Mouse (Mus musculus): Measurements from ENCODE around the gene Fgfr2.
A peak's percentile ranks its signal among the peaks of the same experiment; 100 is the strongest.
"Not testable (repeated sequence)": the region's sequence is repeated elsewhere in the genome, so short reads cannot be mapped to it uniquely, and the experiment has no call there.

Fgfr2 gene

GRCm38 (mm10) chr7:131153044-131153443 lies 1970.1 kb downstream of the Fgfr2 start:
- DNase-seq = no peak

- no peak for DNase-seq
These were observed 1973.0 kb downstream of the Fgfr2 start for GRCm38 (mm10) chr7:131150179-131150578.

GRCm38 (mm10) chr7:131146214-131146613 lies 1976.9 kb downstream of the Fgfr2 start, which contains the start of gene 4933402N03Rik:
TSS of gene 4933402N03Rik (minus strand) at chr7:131146314.
- no peak for DNase-seq

- no peak for DNase-seq
These were observed 1990.0 kb downstream of the Fgfr2 start for GRCm38 (mm10) chr7:131133181-131133580.

- no peak for DNase-seq
These were observed 1993.1 kb downstream of the Fgfr2 start for GRCm38 (mm10) chr7:131130021-131130420.

- no peak for DNase-seq
These were observed 2000.8 kb downstream of the Fgfr2 start for GRCm38 (mm10) chr7:131122210-131122807.

DNA sequence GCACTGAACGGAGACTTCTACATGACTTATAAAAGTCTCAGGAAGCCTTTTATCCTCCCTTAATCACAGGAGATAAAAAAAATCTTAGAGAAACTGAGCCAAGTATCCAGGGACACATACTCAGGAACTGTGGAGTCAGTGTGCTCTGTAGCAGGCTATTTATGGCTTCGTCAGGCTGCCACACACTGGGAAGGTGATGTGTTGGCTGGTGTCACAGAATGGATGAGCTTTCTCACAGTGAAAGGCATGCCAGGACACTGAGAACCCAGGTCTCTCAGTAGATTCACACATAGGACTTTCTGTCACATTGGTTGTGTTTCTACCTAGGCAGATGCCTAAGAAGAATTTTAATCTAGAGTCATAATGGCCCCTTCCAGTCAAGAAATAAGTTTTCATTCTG lies 2008.7 kb downstream of the Fgfr2 start:
- no peak for DNase-seq

DNA sequence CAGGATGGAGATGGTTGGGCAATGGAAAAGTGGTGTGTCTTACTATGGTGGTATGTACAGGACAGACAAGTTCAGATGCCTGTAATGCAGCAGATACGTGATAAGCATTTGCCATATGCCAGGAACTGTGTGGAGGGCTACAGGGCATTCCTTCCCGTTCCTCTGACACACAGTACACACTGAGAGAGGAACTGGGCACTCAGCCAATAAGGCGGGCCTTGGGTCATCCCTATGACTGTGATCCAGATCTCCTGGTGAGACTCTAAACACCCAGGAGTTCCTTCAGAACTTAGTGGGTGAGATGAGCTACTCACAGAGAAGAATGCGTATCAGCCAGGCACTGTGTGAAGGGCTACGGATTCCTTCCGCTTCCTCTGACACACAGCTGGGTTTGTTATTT lies 2009.5 kb downstream of the Fgfr2 start:
- no peak for DNase-seq

- peak; percentile 38 for DNase-seq
These were observed 2010.7 kb downstream of the Fgfr2 start for GRCm38 (mm10) chr7:131112486-131112885.

DNA sequence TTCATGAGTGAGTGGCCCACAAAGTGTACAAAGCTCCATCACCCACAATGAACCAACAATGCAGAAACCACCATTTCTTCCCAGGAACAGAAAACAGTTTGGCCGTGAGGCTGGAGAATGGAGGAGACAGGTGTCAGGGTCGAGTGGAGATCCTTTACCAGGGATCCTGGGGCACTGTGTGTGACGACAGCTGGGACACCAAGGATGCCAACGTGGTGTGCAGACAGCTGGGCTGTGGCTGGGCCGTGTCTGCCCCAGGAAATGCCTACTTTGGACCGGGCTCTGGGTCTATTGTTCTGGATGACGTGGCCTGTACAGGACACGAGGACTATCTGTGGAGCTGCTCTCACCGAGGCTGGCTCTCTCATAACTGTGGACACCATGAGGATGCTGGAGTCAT lies 2040.7 kb downstream of the Fgfr2 start:
- DNase-seq = not testable (repeated sequence)

DNA sequence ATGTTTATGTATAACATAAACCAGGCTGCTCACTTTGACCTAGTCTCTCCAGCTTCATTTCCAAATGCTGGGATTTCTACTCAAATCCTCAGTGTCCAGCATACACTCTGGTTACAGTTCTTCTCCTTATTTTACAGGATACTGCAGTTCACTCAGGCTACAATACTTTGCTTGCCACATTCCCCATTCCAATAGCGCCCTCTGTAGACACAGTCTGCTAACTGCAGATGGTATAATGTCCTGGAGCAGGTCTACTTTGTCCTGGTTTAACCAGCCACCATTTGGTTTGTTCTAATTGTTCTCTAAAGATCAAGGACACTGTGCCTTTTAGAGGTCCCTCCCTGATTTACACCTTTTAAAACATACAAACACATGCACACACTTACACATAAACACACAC lies 2047.2 kb downstream of the Fgfr2 start:
- no peak for DNase-seq

GRCm38 (mm10) chr7:131074098-131074497 lies 2049.1 kb downstream of the Fgfr2 start:
- not testable (repeated sequence) for DNase-seq

- DNase-seq = not testable (repeated sequence)
These were observed 2049.7 kb downstream of the Fgfr2 start for GRCm38 (mm10) chr7:131073476-131073875.

GRCm38 (mm10) chr7:131068191-131068590 lies 2055.0 kb downstream of the Fgfr2 start:
- not testable (repeated sequence) for DNase-seq

- DNase-seq = no peak
These were observed 2060.6 kb downstream of the Fgfr2 start for GRCm38 (mm10) chr7:131062541-131062940.

DNA sequence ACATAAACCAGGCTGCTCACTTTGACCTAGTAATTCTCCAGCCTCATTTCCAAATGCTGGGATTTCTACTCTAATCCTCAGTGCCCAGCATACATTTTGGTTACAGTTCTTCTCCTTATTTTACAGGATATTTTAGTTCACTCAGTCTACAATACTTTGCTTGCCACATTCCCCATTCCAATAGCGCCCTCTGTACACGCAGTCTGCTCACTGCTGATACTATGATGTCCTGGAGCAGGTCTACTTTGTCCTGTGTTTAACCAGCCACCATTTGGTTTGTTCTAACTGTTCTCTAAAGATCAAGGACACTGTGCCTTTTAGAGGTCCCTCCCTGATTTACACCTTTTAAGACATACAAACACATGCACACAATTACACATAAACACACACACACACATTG lies 2063.3 kb downstream of the Fgfr2 start:
- not testable (repeated sequence) for DNase-seq

DNA sequence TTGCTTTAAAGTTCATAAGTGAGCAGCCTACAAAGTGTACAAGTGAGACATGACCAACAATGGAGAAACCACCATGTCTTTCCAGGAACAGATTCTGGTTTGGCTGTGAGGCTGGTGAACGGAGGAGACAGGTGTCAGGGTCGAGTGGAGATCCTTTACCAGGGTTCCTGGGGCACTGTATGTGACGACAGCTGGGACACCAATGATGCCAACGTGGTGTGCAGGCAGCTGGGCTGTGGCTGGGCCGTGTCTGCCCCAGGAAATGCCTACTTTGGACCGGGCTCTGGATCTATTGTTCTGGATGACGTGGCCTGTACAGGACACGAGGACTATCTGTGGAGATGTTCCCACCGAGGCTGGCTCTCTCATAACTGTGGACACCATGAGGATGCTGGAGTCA lies 2065.2 kb downstream of the Fgfr2 start:
- DNase-seq = not testable (repeated sequence)

DNA sequence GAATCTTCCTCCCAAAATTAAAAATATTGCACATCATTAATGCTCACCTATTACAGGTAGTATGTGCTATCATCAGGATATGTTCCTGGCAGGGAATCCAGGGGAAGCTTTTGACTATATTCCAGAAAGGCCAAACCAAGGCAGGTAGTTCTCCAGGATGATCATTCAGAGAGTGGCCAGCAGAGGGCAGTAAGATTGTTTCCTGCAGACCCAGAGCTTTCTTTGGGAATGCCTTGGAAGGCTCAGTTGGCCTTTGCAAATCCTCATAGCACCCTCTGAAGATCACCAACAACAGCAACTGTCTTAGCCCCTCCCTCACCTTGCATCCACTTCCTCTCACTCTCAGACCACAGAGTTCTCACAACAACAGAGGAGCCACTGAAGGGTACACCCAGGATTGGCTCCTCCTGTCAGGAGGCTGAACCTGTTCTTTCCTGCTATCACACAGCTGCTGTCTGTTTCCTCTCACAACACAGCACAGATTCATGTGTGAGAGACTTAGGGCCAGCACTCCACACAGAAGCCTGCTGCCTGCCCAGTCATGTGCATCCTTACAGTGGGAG lies 2068.3 kb downstream of the Fgfr2 start:
- DNase-seq = no peak

DNA sequence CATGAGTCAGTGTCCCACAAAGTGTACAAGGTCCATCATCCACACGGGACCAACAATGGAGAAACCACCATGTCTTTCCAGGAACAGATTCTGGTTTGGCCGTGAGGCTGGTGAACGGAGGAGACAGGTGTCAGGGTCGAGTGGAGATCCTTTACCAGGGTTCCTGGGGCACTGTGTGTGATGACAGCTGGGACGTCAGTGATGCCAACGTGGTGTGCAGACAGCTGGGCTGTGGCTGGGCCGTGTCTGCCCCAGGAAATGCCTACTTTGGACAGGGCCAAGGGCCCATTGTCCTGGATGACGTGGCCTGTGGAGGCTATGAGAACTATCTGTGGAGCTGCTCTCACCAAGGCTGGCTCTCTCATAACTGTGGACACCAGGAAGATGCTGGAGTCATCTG lies 2073.3 kb downstream of the Fgfr2 start:
- not testable (repeated sequence) for DNase-seq

DNA sequence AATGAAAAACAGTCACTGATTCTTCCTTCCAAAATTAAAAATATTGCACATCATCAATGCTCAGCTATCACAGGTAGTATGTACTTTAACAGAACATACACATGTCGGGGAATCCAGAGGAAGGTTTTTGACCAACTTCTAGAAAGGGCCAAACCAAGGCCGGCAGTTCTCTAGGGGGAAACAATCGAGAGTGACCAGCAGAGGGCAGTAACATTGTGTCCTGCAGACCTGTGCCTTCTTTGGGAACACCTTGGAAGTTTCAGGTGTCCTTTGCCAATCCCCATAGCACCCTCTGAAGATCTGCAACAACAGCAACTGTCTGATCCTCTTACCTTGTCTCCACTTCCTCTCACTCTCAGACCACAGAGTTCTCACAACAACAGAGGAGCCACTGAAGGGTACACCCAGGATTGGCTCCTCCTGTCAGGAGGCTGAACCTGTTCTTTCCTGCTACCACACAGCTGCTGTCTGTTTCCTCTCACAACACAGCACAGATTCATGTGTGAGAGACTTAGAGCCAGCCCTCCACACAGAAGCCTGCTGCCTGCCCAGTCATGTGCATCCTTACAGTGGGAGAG lies 2077.8 kb downstream of the Fgfr2 start:
- not testable (repeated sequence) for DNase-seq

DNA sequence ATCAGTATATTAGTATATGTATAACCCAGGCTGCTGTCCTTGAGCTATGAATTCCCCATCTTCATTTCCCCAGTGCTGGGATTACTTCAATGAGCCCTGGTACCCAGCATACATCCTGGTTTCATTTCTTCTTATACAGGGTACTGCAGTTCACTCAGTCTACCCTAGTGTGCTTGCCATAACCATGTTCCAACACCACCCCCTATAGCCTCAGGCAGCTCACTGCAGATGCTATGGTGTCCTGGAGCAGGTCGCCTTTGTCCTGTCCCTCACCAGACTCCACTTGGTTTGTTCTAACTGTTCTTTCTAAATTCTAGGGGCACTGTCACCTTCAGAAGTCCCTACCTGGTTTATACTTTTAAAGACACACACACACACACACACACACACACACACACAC lies 2080.5 kb downstream of the Fgfr2 start:
- DNase-seq = no peak

- DNase-seq = not testable (repeated sequence)
These were observed 2082.4 kb downstream of the Fgfr2 start for GRCm38 (mm10) chr7:131040760-131041159.

DNA sequence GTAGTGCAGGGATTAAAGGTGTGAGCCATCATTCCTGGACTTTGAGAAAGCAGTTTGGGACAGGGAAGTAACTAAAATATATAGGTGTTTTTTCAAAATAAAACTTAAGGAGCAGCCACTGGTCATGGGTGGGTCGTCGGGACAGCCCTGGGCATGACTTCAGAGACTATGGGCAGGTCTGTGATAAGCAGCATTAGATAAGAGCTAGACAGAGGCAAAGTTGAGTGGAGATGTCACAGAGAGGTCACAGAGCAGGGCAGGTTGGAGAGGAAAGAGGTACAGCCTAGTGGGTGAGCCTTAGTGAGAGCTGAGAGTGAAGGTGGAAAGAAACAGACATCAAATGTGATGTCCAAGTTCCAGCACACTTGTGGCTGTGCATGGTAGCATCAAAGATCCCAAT lies 2086.1 kb downstream of the Fgfr2 start:
- no peak for DNase-seq

DNA sequence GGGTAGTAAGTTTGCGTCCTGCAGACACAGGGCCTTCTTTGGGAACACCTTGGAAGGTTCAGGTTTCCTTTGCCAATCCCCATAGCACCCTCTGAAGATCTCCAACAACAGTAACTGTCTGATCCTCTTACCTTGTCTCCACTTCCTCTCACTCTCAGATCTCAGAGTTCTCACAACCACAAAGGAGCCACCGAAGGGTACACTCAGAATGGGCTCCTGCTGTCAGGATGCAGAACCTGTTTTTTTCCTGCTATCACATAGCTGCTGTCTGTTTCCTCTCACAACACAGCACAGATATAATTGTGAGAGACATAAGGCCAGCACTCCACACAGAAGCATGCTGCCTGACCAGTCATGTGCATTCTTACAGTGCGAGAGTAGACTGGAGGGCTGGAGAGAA lies 2086.8 kb downstream of the Fgfr2 start:
- DNase-seq = no peak

DNA sequence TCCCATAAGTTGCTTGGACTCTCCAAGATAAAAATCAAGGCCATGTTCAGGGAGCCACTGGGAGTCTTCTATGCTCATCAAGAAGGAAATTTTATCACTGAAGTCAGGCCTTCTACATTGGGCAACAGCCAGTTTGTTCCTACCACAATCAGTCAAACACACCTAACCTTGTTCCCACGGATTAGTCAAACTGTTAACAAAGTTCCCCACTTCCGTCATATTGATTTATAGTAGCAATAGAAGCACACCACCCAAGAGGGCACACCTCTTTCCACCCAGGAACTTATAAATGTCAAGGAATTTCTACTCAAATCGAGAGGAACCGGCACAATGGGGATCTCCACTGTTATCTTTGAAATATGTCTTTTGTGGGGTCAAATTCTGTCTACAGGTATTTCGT lies 2091.4 kb downstream of the Fgfr2 start, which contains the start of gene Dmbt1:
Gene Dmbt1 (plus strand): TSS at position 299 of the 400 bp plus-strand sequence.
- no peak for DNase-seq

Measured in layer of hippocampus, adult 9-11 months (tissue).